Mouse (Mus musculus) midbrain, postnatal 0 days (tissue): ENCODE measurements at regions not wholly inside any gene's neighbourhood (a gene's known extent, or its start where the extent isn't known, plus 50 kb on each side); places are given as distances from the start of the nearest gene placed in this dataset.
A peak's percentile ranks its signal among the peaks of the same experiment; 100 is the strongest.

Experiments used
- ATAC-seq: fragments of 200-750 bp; cut with Nextera tagmentation; 2 replicates; pipeline ENCODE4 v1.8.0; 2017; ENCODE audit warnings: moderate number of reproducible peaks, mild to moderate bottlenecking, moderate TSS enrichment, moderate library complexity; ENCODE audit not compliant: low FRiP score
- DNase-seq: peaks from one replicate; pipeline ENCODE4 v3.0.0-alpha.2; 2015; ENCODE audit warnings: low spot score
- H3K27ac ChIP-seq: fragments of 300-500 bp; sonication (generic); 2 replicates; pipeline ENCODE4 v1.5.1; 2014; ENCODE audit warnings: low read depth, mild to moderate bottlenecking, low read length, mixed read lengths
- H3K27me3 ChIP-seq: fragments of 300-500 bp; sonication (generic); 2 replicates; pipeline ENCODE4 v1.6.1; 2014; ENCODE audit warnings: low read length, control low read depth, mixed read lengths; ENCODE audit not compliant: insufficient read depth
- H3K36me3 ChIP-seq: fragments of 300-500 bp; sonication (generic); 2 replicates; pipeline ENCODE4 v1.6.1; 2014; ENCODE audit warnings: low read length, control low read depth, mixed read lengths; ENCODE audit not compliant: insufficient read depth
- H3K4me1 ChIP-seq: fragments of 300-500 bp; sonication (generic); 2 replicates; pipeline ENCODE4 v1.6.1; 2014; ENCODE audit warnings: mild to moderate bottlenecking, control low read depth, antibody characterized with exemption, low read length, mixed read lengths; ENCODE audit not compliant: insufficient read depth
- H3K4me2 ChIP-seq: fragments of 300-500 bp; sonication (generic); 2 replicates; pipeline ENCODE4 v1.6.1; 2014; ENCODE audit warnings: low read depth, mild to moderate bottlenecking, low read length, mixed read lengths; ENCODE audit not compliant: poor library complexity, severe bottlenecking
- H3K4me3 ChIP-seq: fragments of 300-500 bp; sonication (generic); 2 replicates; pipeline ENCODE4 v1.5.1; 2014; ENCODE audit warnings: low read depth, mild to moderate bottlenecking, low read length, moderate library complexity
- H3K9ac ChIP-seq: fragments of 300-500 bp; sonication (generic); replicated peaks from 2 replicates; pipeline ENCODE4 v1.6.1; 2014; ENCODE audit warnings: mild to moderate bottlenecking, low read length, moderate library complexity, mixed read lengths; ENCODE audit not compliant: poor library complexity, severe bottlenecking
- H3K9me3 ChIP-seq: fragments of 300-500 bp; sonication (generic); 2 replicates; pipeline ENCODE4 v1.6.1; 2016; ENCODE audit warnings: low read length, control low read depth
- CTCF ChIP-seq: IDR thresholded peaks from 2 replicates; pipeline ENCODE4 v1.5.1; 2016; ENCODE audit warnings: antibody characterized with exemption, mild to moderate bottlenecking
- WGBS: fragments of 180-500 bp; shearing (Covaris S2); extraction: QIAGEN DNeasy Blood & Tissue Kit; methylation state at CpG from one replicate; pipeline ENCODE4 v1.1.7; 2014; 5-methylcytosine and 5-hydroxymethylcytosine counted together

- 16% methylated on average over 3 of the region's 3 CpGs for WGBS
- no peak overlapping the region for H3K4me3 ChIP-seq
- no peaks in the 10 kb centered on the region for H3K9me3 ChIP-seq
- peak overlapping the region; percentile 43; the same call in 1 of the 2 replicates for H3K27ac ChIP-seq
- H3K9ac ChIP-seq: no peak overlapping the region
- peaks cover 3% of the 10 kb centered on the region; the same call in 1 of the 2 replicates for H3K4me1 ChIP-seq
- ATAC-seq (peak; percentile 69; the same call in 1 of the 2 replicates), DNase-seq (peak; percentile 65)
- no peak for TF ChIP-seq CTCF
- no peaks in the 10 kb centered on the region for H3K27me3 ChIP-seq
- H3K4me2 ChIP-seq: no peak overlapping the region
- no peaks in the 10 kb centered on the region for H3K36me3 ChIP-seq
Measured at GRCm38 (mm10) chr7:72774031-72774770, 467.8 kb upstream of the Mctp2 start.

GRCm38 (mm10) chr7:72774771-72775119 lies 468.3 kb upstream of the Mctp2 start:
- H3K4me3 ChIP-seq: no peak overlapping the region
- H3K36me3 ChIP-seq: no peaks in the 10 kb centered on the region
- H3K9me3 ChIP-seq: no peaks in the 10 kb centered on the region
- H3K4me1 ChIP-seq: peaks cover 3% of the 10 kb centered on the region; the same call in 1 of the 2 replicates
- no peak for TF ChIP-seq CTCF
- no peak for DNase-seq
- no peak for ATAC-seq
- no peaks in the 10 kb centered on the region for H3K27me3 ChIP-seq
- 37% methylated on average over 3 of the region's 3 CpGs for WGBS
- no peak overlapping the region for H3K9ac ChIP-seq
- no peak overlapping the region; the same call in 1 of the 2 replicates for H3K27ac ChIP-seq
- no peak overlapping the region for H3K4me2 ChIP-seq

- Histone ChIP-seq H3K9me3 (no peaks in the 10 kb centered on the region), H3K4me1 (no peaks in the 10 kb centered on the region), H3K4me3 (no peak overlapping the region), H3K9ac (no peak overlapping the region), H3K27ac (no peak overlapping the region), H3K27me3 (no peaks in the 10 kb centered on the region), H3K36me3 (no peaks in the 10 kb centered on the region), H3K4me2 (no peak overlapping the region)
- TF ChIP-seq CTCF: no peak
- 56% methylated on average over 1 of the region's 1 CpGs for WGBS
- ATAC-seq (no peak), DNase-seq (no peak)
Measured at GRCm38 (mm10) chr7:72787306-72787705, 480.9 kb upstream of the Mctp2 start.

- 64% methylated on average over 2 of the region's 2 CpGs for WGBS
- DNase-seq (no peak), ATAC-seq (no peak)
- H3K9ac ChIP-seq: no peak overlapping the region
- H3K9me3 ChIP-seq: no peaks in the 10 kb centered on the region
- H3K4me1 ChIP-seq: no peaks in the 10 kb centered on the region
- no peak for TF ChIP-seq CTCF
- no peaks in the 10 kb centered on the region for H3K27me3 ChIP-seq
- H3K36me3 ChIP-seq: no peaks in the 10 kb centered on the region
- no peak overlapping the region for H3K4me2 ChIP-seq
- no peak overlapping the region for H3K4me3 ChIP-seq
- H3K27ac ChIP-seq: no peak overlapping the region
Measured at GRCm38 (mm10) chr7:72788261-72788660, 481.9 kb upstream of the Mctp2 start.

- no peak for TF ChIP-seq CTCF
- Histone ChIP-seq H3K36me3 (no peaks in the 10 kb centered on the region), H3K9me3 (no peaks in the 10 kb centered on the region), H3K27me3 (no peaks in the 10 kb centered on the region), H3K9ac (no peak overlapping the region), H3K27ac (no peak overlapping the region), H3K4me1 (no peaks in the 10 kb centered on the region), H3K4me2 (no peak overlapping the region), H3K4me3 (no peak overlapping the region)
- no peak for ATAC-seq
- DNase-seq: no peak
- WGBS: 51% methylated on average over 3 of the region's 3 CpGs
Measured at GRCm38 (mm10) chr7:72822142-72822541, 515.7 kb upstream of the Mctp2 start.

GRCm38 (mm10) chr7:72826597-72826996 lies 520.2 kb upstream of the Mctp2 start:
- Histone ChIP-seq H3K36me3 (no peaks in the 10 kb centered on the region), H3K9me3 (no peaks in the 10 kb centered on the region), H3K27ac (no peak overlapping the region), H3K4me1 (no peaks in the 10 kb centered on the region), H3K9ac (no peak overlapping the region), H3K4me2 (no peak overlapping the region), H3K27me3 (no peaks in the 10 kb centered on the region), H3K4me3 (no peak overlapping the region)
- 80% methylated on average over 3 of the region's 3 CpGs for WGBS
- ATAC-seq (no peak), DNase-seq (no peak)
- no peak for TF ChIP-seq CTCF
